Mouse (Mus musculus) stomach, embryonic 16.5 days (tissue): ENCODE results near the gene Rab4a. TPM values are rescaled to one million over a fixed set of nuclear protein-coding genes. Genes with fewer than 3 reads are reported as not detected.

Experiments used
- ATAC-seq: fragments of 200-750 bp; cut with Nextera tagmentation; 2 replicates; pipeline ENCODE4 v1.8.0; 2017; ENCODE audit warnings: moderate number of reproducible peaks, moderate TSS enrichment; ENCODE audit not compliant: insufficient read depth, low FRiP score
- H3K27ac ChIP-seq: fragments of 300-500 bp; sonication (generic); 2 replicates; pipeline ENCODE4 v1.5.1; 2014; ENCODE audit warnings: low read length
- H3K27me3 ChIP-seq: fragments of 300-500 bp; sonication (generic); 2 replicates; pipeline ENCODE4 v1.6.1; 2014; ENCODE audit warnings: low read length, control low read depth, mixed read lengths; ENCODE audit not compliant: control insufficient read depth, insufficient read depth
- H3K36me3 ChIP-seq: fragments of 300-500 bp; sonication (generic); 2 replicates; pipeline ENCODE4 v1.6.1; 2014; ENCODE audit warnings: low read length; ENCODE audit not compliant: control insufficient read depth, insufficient read depth
- H3K4me1 ChIP-seq: fragments of 300-500 bp; sonication (generic); 2 replicates; pipeline ENCODE4 v1.6.1; 2014; ENCODE audit warnings: low read length, control low read depth, mixed read lengths; ENCODE audit not compliant: control insufficient read depth, insufficient read depth
- H3K4me2 ChIP-seq: fragments of 300-500 bp; sonication (generic); 2 replicates; pipeline ENCODE4 v1.6.1; 2014; ENCODE audit warnings: low read depth, low read length, mixed read lengths
- H3K4me3 ChIP-seq: fragments of 300-500 bp; sonication (generic); replicated peaks from 2 replicates; pipeline ENCODE4 v1.5.1; 2014; ENCODE audit warnings: mild to moderate bottlenecking, low read length
- H3K9ac ChIP-seq: fragments of 300-500 bp; sonication (generic); 2 replicates; pipeline ENCODE4 v1.6.1; 2014; ENCODE audit warnings: low read length
- H3K9me3 ChIP-seq: fragments of 300-500 bp; sonication (generic); replicated peaks from 2 replicates; pipeline ENCODE4 v1.6.1; 2016; ENCODE audit warnings: low read length, control low read depth; ENCODE audit not compliant: control insufficient read depth
- WGBS: fragments of 180-500 bp; shearing (Covaris S2); extraction: QIAGEN DNeasy Blood & Tissue Kit; methylation state at CpG from one replicate; pipeline ENCODE4 v1.1.7; 2014; 5-methylcytosine and 5-hydroxymethylcytosine counted together
- polyA plus RNA-seq: library from polyadenylated mRNA; unstranded; fragments of >200 nt; fragmentation: Nextera tagmentation; extraction: Ambion mirVana; gene quantifications from 2 replicates; pipeline ENCODE4 v1.2.1, GENCODE M21; 2015

The Rab4a gene
- polyA plus RNA-seq, 1 experiment from 2014 or later = 44.4 TPM

- H3K4me3 ChIP-seq = no peak overlapping the region
- no peak for ATAC-seq
- H3K4me1 ChIP-seq = no peaks in the 10 kb centered on the region
- no peaks in the 10 kb centered on the region for H3K9me3 ChIP-seq
- WGBS = 95% methylated on average over 4 of the region's 4 CpGs
- H3K27ac ChIP-seq = no peak overlapping the region
- H3K9ac ChIP-seq = no peak overlapping the region
- H3K4me2 ChIP-seq = no peak overlapping the region
- H3K36me3 ChIP-seq = peaks cover 14% of the 10 kb centered on the region
- no peaks in the 10 kb centered on the region for H3K27me3 ChIP-seq
Observed at GRCm38 (mm10) chr8:123832757-123833156, 27.0 kb downstream of the Rab4a start.

- Histone ChIP-seq H3K4me2 (no peak overlapping the region), H3K27me3 (no peaks in the 10 kb centered on the region), H3K4me1 (no peaks in the 10 kb centered on the region), H3K36me3 (peaks cover 14% of the 10 kb centered on the region; the same call in 1 of the 2 replicates), H3K4me3 (no peak overlapping the region), H3K9ac (no peak overlapping the region), H3K9me3 (no peaks in the 10 kb centered on the region), H3K27ac (no peak overlapping the region)
- ATAC-seq = no peak
- 50% methylated on average over 9 of the region's 9 CpGs for WGBS
Observed at GRCm38 (mm10) chr8:123835451-123835850, 29.7 kb downstream of the Rab4a start.

- WGBS = 83% methylated on average over 6 of the region's 6 CpGs
- no peak for ATAC-seq
- H3K4me1 ChIP-seq = no peaks in the 10 kb centered on the region
- no peak overlapping the region for H3K4me2 ChIP-seq
- peaks cover 14% of the 10 kb centered on the region; the same call in 1 of the 2 replicates for H3K36me3 ChIP-seq
- no peaks in the 10 kb centered on the region for H3K27me3 ChIP-seq
- H3K4me3 ChIP-seq = no peak overlapping the region
- H3K27ac ChIP-seq = no peak overlapping the region
- no peaks in the 10 kb centered on the region for H3K9me3 ChIP-seq
- no peak overlapping the region for H3K9ac ChIP-seq
Observed at GRCm38 (mm10) chr8:123836354-123836753, 30.6 kb downstream of the Rab4a start.

- Histone ChIP-seq H3K9me3 (no peaks in the 10 kb centered on the region), H3K4me2 (no peak overlapping the region), H3K27me3 (no peaks in the 10 kb centered on the region), H3K27ac (no peak overlapping the region), H3K36me3 (0 out of 2 replicates have a peak, but pooled peaks cover 4% of the 10 kb centered on the region), H3K4me3 (no peak overlapping the region), H3K9ac (no peak overlapping the region), H3K4me1 (no peaks in the 10 kb centered on the region)
- 62% methylated on average over 9 of the region's 9 CpGs for WGBS
- no peak for ATAC-seq
Observed at GRCm38 (mm10) chr8:123838496-123838895, 32.7 kb downstream of the Rab4a start.

- Histone ChIP-seq H3K27me3 (no peaks in the 10 kb centered on the region), H3K4me3 (no peak overlapping the region), H3K9ac (no peak overlapping the region), H3K9me3 (no peaks in the 10 kb centered on the region), H3K27ac (no peak overlapping the region), H3K4me1 (no peaks in the 10 kb centered on the region), H3K4me2 (no peak overlapping the region), H3K36me3 (no peaks in the 10 kb centered on the region)
- ATAC-seq = no peak
- WGBS = 87% methylated on average over 15 of the region's 15 CpGs
Observed at GRCm38 (mm10) chr8:123840578-123841345, 35.0 kb downstream of the Rab4a start.

GRCm38 (mm10) chr8:123842086-123842485 is 36.3 kb downstream of the Rab4a start:
- H3K9ac ChIP-seq = no peak overlapping the region
- no peak for ATAC-seq
- no peak overlapping the region for H3K4me2 ChIP-seq
- H3K27ac ChIP-seq = no peak overlapping the region
- 89% methylated on average over 12 of the region's 12 CpGs for WGBS
- H3K9me3 ChIP-seq = no peaks in the 10 kb centered on the region
- H3K36me3 ChIP-seq = no peaks in the 10 kb centered on the region
- H3K4me3 ChIP-seq = no peak overlapping the region
- no peaks in the 10 kb centered on the region for H3K4me1 ChIP-seq
- no peaks in the 10 kb centered on the region for H3K27me3 ChIP-seq

GRCm38 (mm10) chr8:123844341-123844740 is 38.6 kb downstream of the Rab4a start:
- no peak overlapping the region for H3K9ac ChIP-seq
- whole genome bisulfite sequencing = 78% methylated on average over 7 of the region's 7 CpGs

GRCm38 (mm10) chr8:123845114-123845513 is 39.3 kb downstream of the Rab4a start:
- WGBS = 85% methylated on average over 13 of the region's 13 CpGs
- no peak for ATAC-seq
- H3K4me1 ChIP-seq = no peaks in the 10 kb centered on the region

More at GRCm38 (mm10) chr8:123844341-123844740, 38.6 kb downstream of the Rab4a start:
- Histone ChIP-seq H3K4me2 (no peak overlapping the region), H3K9me3 (no peaks in the 10 kb centered on the region), H3K4me1 (no peaks in the 10 kb centered on the region), H3K36me3 (no peaks in the 10 kb centered on the region), H3K4me3 (no peak overlapping the region), H3K27ac (no peak overlapping the region), H3K27me3 (no peaks in the 10 kb centered on the region)
- ATAC-seq = no peak

GRCm38 (mm10) chr8:123845991-123846390 is 40.2 kb downstream of the Rab4a start:
- Histone ChIP-seq H3K9ac (no peak overlapping the region), H3K27me3 (no peaks in the 10 kb centered on the region), H3K4me2 (no peak overlapping the region), H3K36me3 (no peaks in the 10 kb centered on the region), H3K27ac (no peak overlapping the region), H3K4me3 (no peak overlapping the region), H3K9me3 (no peaks in the 10 kb centered on the region), H3K4me1 (no peaks in the 10 kb centered on the region)
- WGBS = 85% methylated on average over 10 of the region's 10 CpGs
- ATAC-seq = no peak

More at GRCm38 (mm10) chr8:123845114-123845513, 39.3 kb downstream of the Rab4a start:
- no peak overlapping the region for H3K27ac ChIP-seq
- no peak overlapping the region for H3K4me3 ChIP-seq
- no peaks in the 10 kb centered on the region for H3K9me3 ChIP-seq
- no peak overlapping the region for H3K9ac ChIP-seq
- H3K27me3 ChIP-seq = no peaks in the 10 kb centered on the region
- H3K36me3 ChIP-seq = no peaks in the 10 kb centered on the region
- H3K4me2 ChIP-seq = no peak overlapping the region
